Mouse (Mus musculus) forebrain, embryonic 10.5 days (tissue): ENCODE data around the gene Dtx3. TPM values are rescaled to one million over a fixed set of nuclear protein-coding genes. Genes with fewer than 3 reads are reported as not detected.

Experiments
- DNase-seq: peaks from one replicate; pipeline ENCODE4 v3.0.0-alpha.2; 2017; ENCODE audit warnings: low spot score; ENCODE audit errors: extremely low spot score
- H3K27ac ChIP-seq: fragments of 300-500 bp; sonication (generic); 2 replicates; pipeline ENCODE4 v1.5.1; 2016; ENCODE audit warnings: mild to moderate bottlenecking
- H3K27me3 ChIP-seq: fragments of 300-500 bp; sonication (generic); 2 replicates; pipeline ENCODE4 v1.6.1; 2016; ENCODE audit warnings: mild to moderate bottlenecking; ENCODE audit not compliant: poor library complexity, severe bottlenecking
- H3K36me3 ChIP-seq: fragments of 300-500 bp; sonication (generic); replicated peaks from 2 replicates; pipeline ENCODE4 v1.6.1; 2016; ENCODE audit warnings: mild to moderate bottlenecking, moderate library complexity
- H3K4me1 ChIP-seq: fragments of 300-500 bp; sonication (generic); 2 replicates; pipeline ENCODE4 v1.6.1; 2016
- H3K4me3 ChIP-seq: fragments of 300-500 bp; sonication (generic); 2 replicates; pipeline ENCODE4 v1.5.1; 2016; ENCODE audit warnings: mild to moderate bottlenecking, moderate library complexity
- H3K9me3 ChIP-seq: fragments of 300-500 bp; sonication (generic); 2 replicates; pipeline ENCODE4 v1.6.1; 2016; ENCODE audit warnings: mild to moderate bottlenecking, moderate library complexity
- WGBS: fragments of 180-500 bp; shearing (Covaris S2); methylation state at CpG from one replicate; pipeline ENCODE4 v1.1.7; 2016; 5-methylcytosine and 5-hydroxymethylcytosine counted together
- polyA plus RNA-seq: library from polyadenylated mRNA; unstranded; fragments of >200 nt; fragmentation: Nextera tagmentation; extraction: Ambion mirVana; gene quantifications from 2 replicates; pipeline ENCODE4 v1.2.1, GENCODE M21; 2016

The Dtx3 gene
- polyA plus RNA-seq: 106 and 108 TPM in 2 replicates

GRCm38 (mm10) chr10:127195328-127196129, at the start of gene Dtx3:
Dtx3 (minus strand) TSS chr10:127195728.
- peaks cover 58% of the 10 kb centered on the region for H3K4me1 ChIP-seq
- H3K27ac ChIP-seq: peak within 1 kb of the TSS; percentile 99
- peaks cover 10% of the 10 kb centered on the region for H3K27me3 ChIP-seq
- peaks cover 65% of the 10 kb centered on the region for H3K36me3 ChIP-seq
- 0% methylated on average over 42 of the region's 47 CpGs for WGBS
- H3K9me3 ChIP-seq: no peaks in the 10 kb centered on the region
- DNase-seq: peak; percentile 81
- H3K4me3 ChIP-seq: peak within 1 kb of the TSS; percentile 94

GRCm38 (mm10) chr10:127238241-127238824, 42.8 kb upstream of the Dtx3 start:
- Histone ChIP-seq H3K4me1 (peaks cover 11% of the 10 kb centered on the region), H3K36me3 (peaks cover 33% of the 10 kb centered on the region), H3K9me3 (no peaks in the 10 kb centered on the region), H3K27me3 (peaks cover 6% of the 10 kb centered on the region; the same call in 1 of the 2 replicates), H3K4me3 (no peak overlapping the region), H3K27ac (no peak overlapping the region)
- no peak for DNase-seq
- WGBS: 77% methylated on average over 18 of the region's 18 CpGs

- H3K4me3 ChIP-seq: no peak overlapping the region
- DNase-seq: no peak
- H3K27ac ChIP-seq: no peak overlapping the region
- H3K4me1 ChIP-seq: peaks cover 11% of the 10 kb centered on the region
- H3K27me3 ChIP-seq: peaks cover 6% of the 10 kb centered on the region; the same call in 1 of the 2 replicates
- WGBS: 51% methylated on average over 9 of the region's 9 CpGs
- H3K36me3 ChIP-seq: peaks cover 20% of the 10 kb centered on the region
- H3K9me3 ChIP-seq: no peaks in the 10 kb centered on the region
Measured at GRCm38 (mm10) chr10:127236541-127236940, 41.0 kb upstream of the Dtx3 start.

- no peaks in the 10 kb centered on the region for H3K9me3 ChIP-seq
- H3K4me1 ChIP-seq: peaks cover 11% of the 10 kb centered on the region
- no peak overlapping the region for H3K4me3 ChIP-seq
- peaks cover 5% of the 10 kb centered on the region; the same call in 1 of the 2 replicates for H3K36me3 ChIP-seq
- DNase-seq: no peak
- WGBS: 80% methylated on average over 9 of the region's 9 CpGs
- no peak overlapping the region for H3K27ac ChIP-seq
- peaks cover 5% of the 10 kb centered on the region for H3K27me3 ChIP-seq
Measured at GRCm38 (mm10) chr10:127233141-127233540, 37.6 kb upstream of the Dtx3 start.

GRCm38 (mm10) chr10:127231741-127232140, 36.2 kb upstream of the Dtx3 start:
- Histone ChIP-seq H3K9me3 (no peaks in the 10 kb centered on the region), H3K27ac (no peak overlapping the region), H3K4me3 (no peak overlapping the region), H3K27me3 (peaks cover 13% of the 10 kb centered on the region), H3K36me3 (peaks cover 5% of the 10 kb centered on the region; the same call in 1 of the 2 replicates), H3K4me1 (peaks cover 6% of the 10 kb centered on the region)
- DNase-seq: no peak
- WGBS: 87% methylated on average over 14 of the region's 14 CpGs

- no peak overlapping the region for H3K27ac ChIP-seq
Measured at GRCm38 (mm10) chr10:127230693-127231092, 35.2 kb upstream of the Dtx3 start.

GRCm38 (mm10) chr10:127228897-127229296, 33.4 kb upstream of the Dtx3 start:
- peak; percentile 37 for DNase-seq
- H3K27ac ChIP-seq: no peak overlapping the region
- H3K9me3 ChIP-seq: no peaks in the 10 kb centered on the region
- no peak overlapping the region for H3K4me3 ChIP-seq
- peaks cover 13% of the 10 kb centered on the region for H3K27me3 ChIP-seq
- peaks cover 5% of the 10 kb centered on the region; the same call in 1 of the 2 replicates for H3K4me1 ChIP-seq
- H3K36me3 ChIP-seq: 0 out of 2 replicates have a peak, but pooled peaks cover 3% of the 10 kb centered on the region
- WGBS: 25% methylated on average over 4 of the region's 4 CpGs

More at GRCm38 (mm10) chr10:127230693-127231092, 35.2 kb upstream of the Dtx3 start:
- Histone ChIP-seq H3K4me3 (no peak overlapping the region), H3K4me1 (0 out of 2 replicates have a peak, but pooled peaks cover 4% of the 10 kb centered on the region), H3K27me3 (peaks cover 13% of the 10 kb centered on the region), H3K9me3 (no peaks in the 10 kb centered on the region), H3K36me3 (0 out of 2 replicates have a peak, but pooled peaks cover 5% of the 10 kb centered on the region)
- DNase-seq: no peak
- 89% methylated on average over 12 of the region's 12 CpGs for WGBS

- no peaks in the 10 kb centered on the region for H3K9me3 ChIP-seq
- peaks cover 13% of the 10 kb centered on the region for H3K27me3 ChIP-seq
- H3K36me3 ChIP-seq: no peaks in the 10 kb centered on the region
- 89% methylated on average over 8 of the region's 8 CpGs for WGBS
- no peak overlapping the region for H3K4me3 ChIP-seq
- peaks cover 11% of the 10 kb centered on the region; the same call in 1 of the 2 replicates for H3K4me1 ChIP-seq
- H3K27ac ChIP-seq: no peak overlapping the region
- no peak for DNase-seq
Measured at GRCm38 (mm10) chr10:127227163-127227562, 31.6 kb upstream of the Dtx3 start.

- peaks cover 13% of the 10 kb centered on the region for H3K27me3 ChIP-seq
- WGBS: 74% methylated on average over 8 of the region's 8 CpGs
- no peaks in the 10 kb centered on the region for H3K36me3 ChIP-seq
- no peaks in the 10 kb centered on the region for H3K9me3 ChIP-seq
- H3K4me3 ChIP-seq: no peak overlapping the region
- no peak for DNase-seq
- peaks cover 11% of the 10 kb centered on the region; the same call in 1 of the 2 replicates for H3K4me1 ChIP-seq
- no peak overlapping the region for H3K27ac ChIP-seq
Measured at GRCm38 (mm10) chr10:127226318-127226895, 30.9 kb upstream of the Dtx3 start.

GRCm38 (mm10) chr10:127225732-127226131, 30.2 kb upstream of the Dtx3 start:
- no peak overlapping the region for H3K4me3 ChIP-seq
- peaks cover 13% of the 10 kb centered on the region for H3K27me3 ChIP-seq
- H3K9me3 ChIP-seq: no peaks in the 10 kb centered on the region
- WGBS: 35% methylated on average over 10 of the region's 10 CpGs
- H3K36me3 ChIP-seq: no peaks in the 10 kb centered on the region
- H3K27ac ChIP-seq: no peak overlapping the region
- DNase-seq: no peak
- H3K4me1 ChIP-seq: peaks cover 11% of the 10 kb centered on the region; the same call in 1 of the 2 replicates

GRCm38 (mm10) chr10:127225213-127225612, 29.7 kb upstream of the Dtx3 start:
- Histone ChIP-seq H3K4me1 (peaks cover 11% of the 10 kb centered on the region; the same call in 1 of the 2 replicates), H3K4me3 (no peak overlapping the region), H3K27ac (no peak overlapping the region), H3K9me3 (no peaks in the 10 kb centered on the region), H3K27me3 (peaks cover 13% of the 10 kb centered on the region), H3K36me3 (no peaks in the 10 kb centered on the region)
- WGBS: 30% methylated on average over 6 of the region's 6 CpGs
- DNase-seq: no peak

GRCm38 (mm10) chr10:127218339-127218738, 22.8 kb upstream of the Dtx3 start:
- no peaks in the 10 kb centered on the region for H3K36me3 ChIP-seq
- 88% methylated on average over 2 of the region's 2 CpGs for WGBS
- H3K4me1 ChIP-seq: peaks cover 6% of the 10 kb centered on the region; the same call in 1 of the 2 replicates

More at GRCm38 (mm10) chr10:127218339-127218738, 22.8 kb upstream of the Dtx3 start:
- H3K9me3 ChIP-seq: no peaks in the 10 kb centered on the region
- no peaks in the 10 kb centered on the region for H3K27me3 ChIP-seq
- no peak overlapping the region for H3K27ac ChIP-seq
- H3K4me3 ChIP-seq: no peak overlapping the region
- DNase-seq: no peak
